Mouse (Mus musculus) hindbrain, embryonic 10.5 days (tissue): ENCODE measurements around the gene Card14. TPM values are rescaled to one million over a fixed set of nuclear protein-coding genes. Genes with fewer than 3 reads are reported as not detected.
"Not testable (repeated sequence)": the region's sequence is repeated elsewhere in the genome, so short reads cannot be mapped to it uniquely, and the experiment has no call there.

Experiments used
- DNase-seq: peaks from one replicate; pipeline ENCODE4 v3.0.0-alpha.2; 2017; ENCODE audit warnings: low spot score
- H3K27ac ChIP-seq: fragments of 300-500 bp; sonication (generic); 2 replicates; pipeline ENCODE4 v1.5.1; 2016; ENCODE audit warnings: mild to moderate bottlenecking, moderate library complexity
- H3K27me3 ChIP-seq: fragments of 300-500 bp; sonication (generic); 2 replicates; pipeline ENCODE4 v1.6.1; 2016; ENCODE audit warnings: mild to moderate bottlenecking; ENCODE audit not compliant: poor library complexity, insufficient read depth, severe bottlenecking
- H3K36me3 ChIP-seq: fragments of 300-500 bp; sonication (generic); 2 replicates; pipeline ENCODE4 v1.6.1; 2016; ENCODE audit warnings: mild to moderate bottlenecking, moderate library complexity
- H3K4me1 ChIP-seq: fragments of 300-500 bp; sonication (generic); replicated peaks from 2 replicates; pipeline ENCODE4 v1.6.1; 2016; ENCODE audit warnings: mild to moderate bottlenecking
- H3K4me3 ChIP-seq: fragments of 300-500 bp; sonication (generic); 2 replicates; pipeline ENCODE4 v1.5.1; 2016; ENCODE audit warnings: mild to moderate bottlenecking, moderate library complexity
- H3K9me3 ChIP-seq: fragments of 300-500 bp; sonication (generic); 2 replicates; pipeline ENCODE4 v1.6.1; 2016; ENCODE audit warnings: mild to moderate bottlenecking, moderate library complexity
- WGBS: fragments of 180-500 bp; shearing (Covaris S2); methylation state at CpG from one replicate; pipeline ENCODE4 v1.1.7; 2016; 5-methylcytosine and 5-hydroxymethylcytosine counted together
- polyA plus RNA-seq: library from polyadenylated mRNA; unstranded; fragments of >200 nt; fragmentation: Nextera tagmentation; extraction: Ambion mirVana; gene quantifications from 2 replicates; pipeline ENCODE4 v1.2.1, GENCODE M21; 2016

Gene Card14
- polyA plus RNA-seq, 1 experiment from 2014 or later, result 0.04 TPM

- Histone ChIP-seq H3K36me3 (peaks cover 85% of the 10 kb centered on the region), H3K4me1 (peaks cover 11% of the 10 kb centered on the region), H3K9me3 (no peaks in the 10 kb centered on the region), H3K27ac (no peak overlapping the region), H3K27me3 (no peaks in the 10 kb centered on the region), H3K4me3 (no peak overlapping the region)
- 80% methylated on average over 9 of the region's 9 CpGs for WGBS
- DNase-seq, result no peak
Observed at GRCm38 (mm10) chr11:119285791-119286527, 21.6 kb upstream of the Card14 start.

GRCm38 (mm10) chr11:119287207-119287992 is 20.2 kb upstream of the Card14 start:
- H3K27ac ChIP-seq, result no peak overlapping the region
- H3K9me3 ChIP-seq, result no peaks in the 10 kb centered on the region
- DNase-seq, result no peak
- WGBS, result 91% methylated on average over 20 of the region's 20 CpGs
- H3K4me1 ChIP-seq, result peaks cover 11% of the 10 kb centered on the region
- H3K4me3 ChIP-seq, result no peak overlapping the region
- H3K36me3 ChIP-seq, result peaks cover 89% of the 10 kb centered on the region
- no peaks in the 10 kb centered on the region for H3K27me3 ChIP-seq

- WGBS, result 93% methylated on average over 8 of the region's 8 CpGs
- H3K9me3 ChIP-seq, H3K4me3 ChIP-seq, H3K27me3 ChIP-seq, H3K27ac ChIP-seq, H3K4me1 ChIP-seq, DNase-seq: not testable (repeated sequence)
- H3K36me3 ChIP-seq, result peaks cover 98% of the 10 kb centered on the region
Observed at GRCm38 (mm10) chr11:119292861-119293260, 14.7 kb upstream of the Card14 start.

GRCm38 (mm10) chr11:119297996-119298395 is 9.6 kb upstream of the Card14 start:
- H3K4me1 ChIP-seq, result peaks cover 26% of the 10 kb centered on the region
- 85% methylated on average over 6 of the region's 6 CpGs for WGBS
- H3K27me3 ChIP-seq, result no peaks in the 10 kb centered on the region
- H3K4me3 ChIP-seq, result peak overlapping the region; percentile 98
- peaks cover 55% of the 10 kb centered on the region for H3K36me3 ChIP-seq
- H3K27ac ChIP-seq, result no peak overlapping the region
- no peaks in the 10 kb centered on the region for H3K9me3 ChIP-seq
- no peak for DNase-seq

GRCm38 (mm10) chr11:119298917-119299316 is 8.7 kb upstream of the Card14 start:
- peaks cover 26% of the 10 kb centered on the region for H3K4me1 ChIP-seq
- no peak for DNase-seq
- H3K4me3 ChIP-seq, result peak overlapping the region; percentile 98
- no peaks in the 10 kb centered on the region for H3K9me3 ChIP-seq
- H3K27me3 ChIP-seq, result peaks cover 2% of the 10 kb centered on the region; the same call in 1 of the 2 replicates
- 17% methylated on average over 7 of the region's 7 CpGs for WGBS
- H3K36me3 ChIP-seq, result peaks cover 46% of the 10 kb centered on the region
- H3K27ac ChIP-seq, result peak overlapping the region; percentile 97

- H3K27me3 ChIP-seq, result peaks cover 8% of the 10 kb centered on the region; the same call in 1 of the 2 replicates
- no peaks in the 10 kb centered on the region for H3K9me3 ChIP-seq
- peak within 1 kb of the TSS; percentile 97 for H3K27ac ChIP-seq
- peak; percentile 98 for DNase-seq
- H3K36me3 ChIP-seq, result peaks cover 39% of the 10 kb centered on the region
- peaks cover 26% of the 10 kb centered on the region for H3K4me1 ChIP-seq
- H3K4me3 ChIP-seq, result peak within 1 kb of the TSS; percentile 98
- WGBS, result under 1% methylated on average over 89 of the region's 89 CpGs
Observed at GRCm38 (mm10) chr11:119299391-119300245, 8.0 kb upstream of the Card14 start, which contains the start of gene Eif4a3. Eif4a3 (minus strand) TSS chr11:119300089.

- Histone ChIP-seq H3K36me3 (peaks cover 31% of the 10 kb centered on the region), H3K27ac (peak overlapping the region; percentile 97), H3K27me3 (peaks cover 11% of the 10 kb centered on the region; the same call in 1 of the 2 replicates), H3K9me3 (no peaks in the 10 kb centered on the region), H3K4me1 (peaks cover 26% of the 10 kb centered on the region), H3K4me3 (peak overlapping the region; percentile 98)
- DNase-seq, result no peak
- 2% methylated on average over 31 of the region's 31 CpGs for WGBS
Observed at GRCm38 (mm10) chr11:119300246-119300935, 7.2 kb upstream of the Card14 start.

- no peak for DNase-seq
- no peaks in the 10 kb centered on the region for H3K9me3 ChIP-seq
- H3K27me3 ChIP-seq, result peaks cover 11% of the 10 kb centered on the region; the same call in 1 of the 2 replicates
- H3K4me3 ChIP-seq, result peak overlapping the region; percentile 98
- 32% methylated on average over 2 of the region's 2 CpGs for WGBS
- H3K27ac ChIP-seq, result no peak overlapping the region
- peaks cover 25% of the 10 kb centered on the region for H3K36me3 ChIP-seq
- H3K4me1 ChIP-seq, result peaks cover 28% of the 10 kb centered on the region
Observed at GRCm38 (mm10) chr11:119300986-119301385, 6.6 kb upstream of the Card14 start.

- 40% methylated on average over 16 of the region's 16 CpGs for WGBS
- H3K36me3 ChIP-seq, result no peaks in the 10 kb centered on the region
- no peaks in the 10 kb centered on the region for H3K9me3 ChIP-seq
- H3K27ac ChIP-seq, result no peak overlapping the region
- DNase-seq, result peak; percentile 60
- peaks cover 11% of the 10 kb centered on the region for H3K27me3 ChIP-seq
- H3K4me3 ChIP-seq, result no peak overlapping the region
- peaks cover 35% of the 10 kb centered on the region for H3K4me1 ChIP-seq
Observed at GRCm38 (mm10) chr11:119304904-119305712, 2.5 kb upstream of the Card14 start.

- WGBS, result 63% methylated on average over 13 of the region's 13 CpGs
- peaks cover 23% of the 10 kb centered on the region for H3K27me3 ChIP-seq
- peaks cover 28% of the 10 kb centered on the region for H3K4me1 ChIP-seq
- DNase-seq, result no peak
- no peak overlapping the region for H3K4me3 ChIP-seq
- H3K27ac ChIP-seq, result peak overlapping the region; percentile 50
- no peaks in the 10 kb centered on the region for H3K9me3 ChIP-seq
- H3K36me3 ChIP-seq, result no peaks in the 10 kb centered on the region
Observed at GRCm38 (mm10) chr11:119306762-119307657, 558 bp upstream of the Card14 start.

GRCm38 (mm10) chr11:119307916-119308315 is 348 bp downstream of the Card14 start:
- Histone ChIP-seq H3K27ac (no peak overlapping the region), H3K36me3 (no peaks in the 10 kb centered on the region), H3K9me3 (no peaks in the 10 kb centered on the region), H3K27me3 (peaks cover 26% of the 10 kb centered on the region), H3K4me1 (peaks cover 28% of the 10 kb centered on the region), H3K4me3 (no peak overlapping the region)
- 34% methylated on average over 11 of the region's 11 CpGs for WGBS
- DNase-seq, result no peak
